Mouse (Mus musculus) lung, embryonic 14.5 days (tissue): ENCODE measurements around the gene Lin52. TPM values are rescaled to one million over a fixed set of nuclear protein-coding genes. Genes with fewer than 3 reads are reported as not detected.

Experiments used
- ATAC-seq: fragments of 200-750 bp; cut with Nextera tagmentation; 2 replicates; pipeline ENCODE4 v1.8.0; 2017; ENCODE audit warnings: mild to moderate bottlenecking, moderate TSS enrichment, moderate library complexity; ENCODE audit not compliant: insufficient read depth
- DNase-seq: peaks from one replicate; pipeline ENCODE4 v3.0.0-alpha.2; 2015
- H3K27ac ChIP-seq: fragments of 300-500 bp; sonication (generic); 2 replicates; pipeline ENCODE4 v1.5.1; 2014; ENCODE audit warnings: low read depth, mild to moderate bottlenecking, moderate library complexity
- H3K27me3 ChIP-seq: fragments of 300-500 bp; sonication (generic); 2 replicates; pipeline ENCODE4 v1.6.1; 2014; ENCODE audit warnings: low read length, control low read depth; ENCODE audit not compliant: insufficient read depth
- H3K36me3 ChIP-seq: fragments of 300-500 bp; sonication (generic); 2 replicates; pipeline ENCODE4 v1.6.1; 2014; ENCODE audit warnings: control low read depth; ENCODE audit not compliant: insufficient read depth
- H3K4me1 ChIP-seq: fragments of 300-500 bp; sonication (generic); 2 replicates; pipeline ENCODE4 v1.6.1; 2014; ENCODE audit warnings: antibody characterized with exemption, control low read depth; ENCODE audit not compliant: insufficient read depth
- H3K4me2 ChIP-seq: fragments of 300-500 bp; sonication (generic); 2 replicates; pipeline ENCODE4 v1.6.1; 2014; ENCODE audit warnings: mild to moderate bottlenecking
- H3K4me3 ChIP-seq: fragments of 300-500 bp; sonication (generic); 2 replicates; pipeline ENCODE4 v1.5.1; 2014; ENCODE audit warnings: low read depth, low read length
- H3K9ac ChIP-seq: fragments of 300-500 bp; sonication (generic); 2 replicates; pipeline ENCODE4 v1.6.1; 2014
- H3K9me3 ChIP-seq: fragments of 300-500 bp; sonication (generic); 2 replicates; pipeline ENCODE4 v1.6.1; 2016; ENCODE audit warnings: low read depth, low read length, control low read depth
- CTCF ChIP-seq: IDR thresholded peaks from 2 replicates; pipeline ENCODE4 v1.5.1; 2016; ENCODE audit warnings: antibody characterized with exemption, low read depth
- WGBS: fragments of 180-500 bp; shearing (Covaris S2); extraction: QIAGEN DNeasy Blood & Tissue Kit; methylation state at CpG from one replicate; pipeline ENCODE4 v1.1.7; 2014; 5-methylcytosine and 5-hydroxymethylcytosine counted together
- polyA plus RNA-seq: library from polyadenylated mRNA; unstranded; fragments of >200 nt; fragmentation: Nextera tagmentation; extraction: Ambion mirVana; gene quantifications from 2 replicates; pipeline ENCODE4 v1.2.1, GENCODE M21; 2014

Gene Lin52
- polyA plus RNA-seq, 1 experiment from 2014 or later = 22.5 TPM

DNA sequence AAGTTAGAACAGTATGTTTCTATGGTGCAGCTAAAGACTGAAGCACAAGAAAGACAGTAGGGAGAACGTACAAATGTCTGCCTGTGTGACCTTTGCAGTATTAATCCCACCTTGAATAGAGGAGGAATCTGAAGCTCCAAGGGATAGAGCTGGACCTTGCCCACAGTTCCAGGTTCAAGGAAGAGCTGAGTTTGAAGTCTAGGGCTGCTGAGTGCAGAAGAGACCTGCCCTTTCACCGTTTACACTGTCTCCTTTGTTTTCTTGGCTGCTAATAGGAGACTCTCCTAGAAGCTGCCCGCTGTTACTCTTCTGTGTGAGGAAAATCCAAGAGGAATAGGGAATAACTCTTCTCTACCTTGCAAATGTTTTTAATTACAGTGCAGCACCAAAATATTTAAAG lies 72.5 kb downstream of the Lin52 start:
- 58% methylated on average over 3 of the region's 3 CpGs for WGBS
- H3K36me3 ChIP-seq = no peaks in the 10 kb centered on the region
- H3K9ac ChIP-seq = no peak overlapping the region
- H3K4me3 ChIP-seq = no peak overlapping the region
- no peak overlapping the region for H3K27ac ChIP-seq
- H3K4me1 ChIP-seq = no peaks in the 10 kb centered on the region
- no peaks in the 10 kb centered on the region for H3K27me3 ChIP-seq
- ATAC-seq = no peak
- H3K9me3 ChIP-seq = no peaks in the 10 kb centered on the region
- DNase-seq = no peak
- TF ChIP-seq CTCF = no peak
- H3K4me2 ChIP-seq = no peak overlapping the region

DNA sequence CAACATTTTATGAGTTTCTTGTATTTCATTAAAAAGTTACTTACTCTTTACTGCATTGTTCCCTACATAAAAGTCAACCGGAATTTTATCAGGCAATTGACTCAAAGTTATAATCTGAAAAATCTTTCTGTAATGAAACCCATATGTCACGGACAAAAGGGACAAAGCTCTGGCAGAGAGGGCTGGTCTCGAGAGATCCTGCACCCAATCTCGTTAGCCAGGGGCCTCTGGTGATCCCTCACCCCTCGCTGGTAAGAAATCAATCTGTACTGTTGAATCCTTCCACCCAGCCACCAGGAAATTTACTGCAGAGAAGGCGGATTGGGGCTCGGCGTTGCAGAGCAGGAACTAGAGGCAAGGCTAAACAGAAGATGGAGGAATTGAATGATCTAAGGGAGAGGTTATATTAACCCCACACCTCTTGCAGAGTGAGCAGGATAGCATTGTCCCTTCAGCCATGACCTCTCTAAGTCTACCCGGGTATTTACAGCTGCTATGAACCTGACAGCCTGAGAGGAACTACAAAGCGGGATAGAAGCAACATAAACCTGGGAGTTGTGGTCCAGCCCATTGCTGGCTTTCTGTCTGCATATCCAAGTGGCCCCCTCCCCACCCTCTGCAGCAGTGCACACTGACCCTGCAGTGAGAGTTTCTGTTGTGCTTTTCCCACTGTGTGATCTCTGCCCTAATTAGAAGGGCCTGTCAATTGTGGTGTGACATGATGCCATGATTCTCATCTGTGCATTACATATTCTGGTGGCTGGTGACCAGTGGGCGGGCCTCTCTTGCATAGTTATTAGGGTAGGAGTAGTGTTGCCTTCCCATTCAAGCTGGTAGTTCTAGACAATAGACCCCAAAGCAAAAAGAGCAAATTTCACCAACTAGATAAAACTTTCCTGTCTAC lies 73.2 kb downstream of the Lin52 start:
- no peak overlapping the region for H3K27ac ChIP-seq
- no peaks in the 10 kb centered on the region for H3K36me3 ChIP-seq
- no peak overlapping the region for H3K4me3 ChIP-seq
- TF ChIP-seq CTCF = no peak
- ATAC-seq (no peak), DNase-seq (no peak)
- H3K9ac ChIP-seq = no peak overlapping the region
- no peak overlapping the region for H3K4me2 ChIP-seq
- WGBS = 60% methylated on average over 11 of the region's 11 CpGs
- no peaks in the 10 kb centered on the region for H3K9me3 ChIP-seq
- H3K27me3 ChIP-seq = no peaks in the 10 kb centered on the region
- H3K4me1 ChIP-seq = no peaks in the 10 kb centered on the region

DNA sequence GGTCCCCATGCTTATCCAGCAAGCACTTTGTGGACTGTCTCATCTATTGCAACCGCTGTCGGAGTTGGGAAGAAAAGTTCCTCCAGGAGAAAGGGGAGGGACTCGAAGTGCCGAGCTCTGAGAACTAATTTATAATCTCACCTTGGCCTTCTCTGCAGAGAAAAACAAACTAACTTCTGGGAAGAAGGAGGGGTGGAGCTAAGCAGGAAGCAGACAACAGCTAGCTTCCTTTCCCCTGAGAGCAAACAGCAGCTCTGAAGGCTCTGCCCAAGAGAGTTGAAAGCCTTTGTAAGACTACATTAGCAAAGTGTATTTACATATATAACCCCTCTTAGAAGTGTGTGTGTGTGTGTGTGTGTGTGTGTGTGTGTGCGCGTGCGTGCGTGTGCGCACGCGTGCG lies 74.2 kb downstream of the Lin52 start:
- Histone ChIP-seq H3K27ac (no peak overlapping the region), H3K9ac (no peak overlapping the region), H3K4me3 (no peak overlapping the region), H3K4me1 (no peaks in the 10 kb centered on the region), H3K27me3 (no peaks in the 10 kb centered on the region), H3K4me2 (no peak overlapping the region), H3K9me3 (no peaks in the 10 kb centered on the region), H3K36me3 (no peaks in the 10 kb centered on the region)
- no peak for TF ChIP-seq CTCF
- WGBS = 72% methylated on average over 12 of the region's 12 CpGs
- DNase-seq = peak; percentile 4
- ATAC-seq = no peak

DNA sequence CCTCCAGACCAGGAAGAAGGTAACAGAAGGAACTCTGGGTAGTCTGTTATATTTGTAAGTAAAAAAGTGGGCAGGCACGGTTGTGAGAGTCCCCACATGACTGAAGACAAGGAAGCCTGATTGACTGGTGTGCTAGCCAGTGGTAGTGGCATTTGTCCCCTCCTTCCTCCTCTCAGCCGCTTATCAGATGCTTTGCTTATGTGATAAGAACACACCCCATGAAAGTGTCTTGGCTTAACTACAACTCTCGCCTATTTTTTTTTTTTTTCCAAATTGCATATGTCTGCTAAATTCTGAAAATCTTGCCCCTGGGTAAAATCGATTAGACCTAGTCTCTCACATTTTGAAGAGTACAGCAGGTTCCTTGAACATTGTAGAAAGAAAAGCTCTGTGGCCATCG lies 79.2 kb downstream of the Lin52 start:
- no peaks in the 10 kb centered on the region for H3K4me1 ChIP-seq
- DNase-seq (no peak), ATAC-seq (no peak)
- peaks cover 6% of the 10 kb centered on the region; the same call in 1 of the 2 replicates for H3K36me3 ChIP-seq
- no peak for TF ChIP-seq CTCF
- H3K27me3 ChIP-seq = no peaks in the 10 kb centered on the region
- no peak overlapping the region for H3K4me3 ChIP-seq
- H3K4me2 ChIP-seq = no peak overlapping the region
- WGBS = 79% methylated on average over 5 of the region's 5 CpGs
- H3K9ac ChIP-seq = no peak overlapping the region
- H3K27ac ChIP-seq = no peak overlapping the region
- H3K9me3 ChIP-seq = no peaks in the 10 kb centered on the region

DNA sequence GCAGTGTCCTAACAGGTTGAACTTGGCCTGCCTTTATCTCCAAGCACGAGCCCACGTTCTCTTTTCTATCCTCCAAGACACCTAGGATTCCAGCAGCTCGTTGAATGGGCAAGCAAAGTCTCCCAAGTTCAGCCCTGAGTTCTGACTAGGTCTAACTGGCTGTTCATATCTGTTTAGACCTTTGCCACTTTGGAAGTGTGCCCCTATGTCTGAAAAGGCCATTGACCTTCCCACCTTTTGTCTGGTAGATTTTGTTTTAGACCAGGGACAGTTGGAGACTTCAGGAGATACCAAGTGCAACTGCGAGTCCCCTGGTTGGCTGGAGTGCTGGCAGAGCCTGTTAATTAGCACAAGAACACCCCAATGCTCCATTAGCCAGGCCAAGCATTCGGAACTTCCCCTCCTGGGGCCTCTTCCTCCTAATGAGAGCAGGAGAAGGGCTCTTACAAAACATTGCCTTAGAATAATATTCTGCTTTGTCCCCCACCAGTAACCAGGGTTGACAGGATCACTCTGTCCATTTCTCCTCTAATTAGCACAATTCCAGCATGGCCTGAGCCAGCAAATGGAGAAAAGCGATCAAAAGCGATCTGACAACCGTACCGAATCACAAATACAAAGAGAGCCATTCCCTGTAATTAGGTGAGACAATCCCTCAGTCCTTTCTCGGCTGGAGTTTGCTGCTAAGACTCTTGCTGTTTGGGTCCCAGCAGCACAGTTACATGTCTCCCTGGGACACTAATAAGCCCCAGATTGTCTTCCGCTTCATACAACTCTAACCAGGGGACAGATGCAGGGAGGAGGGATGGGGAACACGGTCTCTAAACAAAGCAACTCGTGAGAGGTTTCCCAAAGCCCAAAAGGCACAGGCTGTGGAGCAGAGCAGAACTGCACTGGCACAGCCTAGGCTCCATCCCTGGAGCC lies 80.9 kb downstream of the Lin52 start:
- ATAC-seq (no peak), DNase-seq (no peak)
- peaks cover 6% of the 10 kb centered on the region; the same call in 1 of the 2 replicates for H3K36me3 ChIP-seq
- H3K9ac ChIP-seq = no peak overlapping the region
- no peak overlapping the region for H3K27ac ChIP-seq
- no peak for TF ChIP-seq CTCF
- H3K27me3 ChIP-seq = no peaks in the 10 kb centered on the region
- H3K9me3 ChIP-seq = no peaks in the 10 kb centered on the region
- 82% methylated on average over 13 of the region's 13 CpGs for WGBS
- H3K4me1 ChIP-seq = no peaks in the 10 kb centered on the region
- H3K4me3 ChIP-seq = no peak overlapping the region
- no peak overlapping the region for H3K4me2 ChIP-seq

DNA sequence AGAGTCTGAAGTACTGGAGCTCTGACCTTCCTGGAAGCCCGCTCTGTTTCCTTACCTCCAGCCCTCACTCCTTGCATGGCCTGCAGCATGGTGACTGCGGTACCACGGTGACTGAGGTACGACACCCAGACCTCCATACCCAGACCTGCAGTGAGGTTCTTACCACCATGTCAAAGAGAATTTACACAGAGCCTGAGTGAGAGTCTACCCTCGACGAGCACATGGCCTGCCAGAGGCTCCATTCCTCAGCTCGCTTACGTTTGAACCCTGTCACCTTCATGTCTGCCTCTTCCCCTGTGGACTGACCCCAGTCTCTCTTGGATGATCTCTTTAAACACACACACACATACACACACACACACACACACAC lies 81.6 kb downstream of the Lin52 start:
- ATAC-seq (no peak), DNase-seq (no peak)
- H3K4me3 ChIP-seq = no peak overlapping the region
- H3K4me1 ChIP-seq = no peaks in the 10 kb centered on the region
- no peak overlapping the region for H3K9ac ChIP-seq
- H3K27me3 ChIP-seq = no peaks in the 10 kb centered on the region
- H3K27ac ChIP-seq = no peak overlapping the region
- H3K36me3 ChIP-seq = peaks cover 6% of the 10 kb centered on the region; the same call in 1 of the 2 replicates
- TF ChIP-seq CTCF = no peak
- H3K4me2 ChIP-seq = no peak overlapping the region
- WGBS = 76% methylated on average over 8 of the region's 8 CpGs
- H3K9me3 ChIP-seq = no peaks in the 10 kb centered on the region
